Mouse (Mus musculus): ENCODE data around the gene Hspg2.

The Hspg2 gene

GRCm38 (mm10) chr4:137500149-137500548 is 31.6 kb downstream of the Hspg2 start:
- no peak for DNase-seq (ENCODE audit: low read depth)

DNA sequence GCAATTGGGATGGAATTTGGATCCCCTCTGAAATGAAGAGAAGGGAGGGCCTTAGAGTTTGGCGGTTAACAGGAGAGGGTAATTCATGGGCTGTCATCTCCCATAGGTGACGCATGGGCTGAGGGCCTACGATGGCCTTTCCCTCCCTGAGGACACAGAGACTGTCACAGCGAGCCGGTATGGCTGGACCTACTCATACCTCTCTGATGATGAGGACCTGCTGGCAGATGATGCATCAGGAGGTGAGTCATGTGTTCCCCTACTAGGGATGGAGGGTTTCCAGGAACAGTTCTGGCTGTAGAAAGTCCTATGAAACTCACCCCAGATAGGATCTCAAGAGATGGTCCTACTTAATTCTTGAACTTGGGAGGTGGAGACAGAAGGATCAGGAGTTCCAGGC is 32.4 kb downstream of the Hspg2 start:
- no peak for DNase-seq (ENCODE audit: low read depth)

GRCm38 (mm10) chr4:137502183-137502582 is 33.6 kb downstream of the Hspg2 start:
- no peak for DNase-seq (ENCODE audit: low read depth)

DNA sequence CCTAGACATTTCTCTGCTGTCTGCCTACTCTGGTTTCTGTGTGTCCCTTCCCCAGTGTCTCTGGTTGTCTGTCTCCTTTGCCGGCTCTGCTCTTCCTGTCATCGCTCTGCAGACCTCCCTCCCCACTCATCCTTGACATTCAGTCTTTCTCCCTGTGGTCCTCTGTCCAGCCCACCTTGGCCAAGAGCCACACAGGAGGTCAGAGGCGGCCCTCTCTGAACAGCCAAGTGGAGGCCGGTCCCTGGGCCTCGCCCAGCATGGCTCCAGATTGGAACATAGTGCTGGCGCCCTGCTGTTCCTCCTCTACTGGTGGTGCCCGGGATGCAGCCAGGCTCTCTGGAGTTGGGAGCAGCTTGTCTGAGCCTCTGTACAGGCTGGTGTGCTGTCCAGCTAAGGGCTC is 34.2 kb downstream of the Hspg2 start:
- DNase-seq (ENCODE audit: low read depth): no peak

DNA sequence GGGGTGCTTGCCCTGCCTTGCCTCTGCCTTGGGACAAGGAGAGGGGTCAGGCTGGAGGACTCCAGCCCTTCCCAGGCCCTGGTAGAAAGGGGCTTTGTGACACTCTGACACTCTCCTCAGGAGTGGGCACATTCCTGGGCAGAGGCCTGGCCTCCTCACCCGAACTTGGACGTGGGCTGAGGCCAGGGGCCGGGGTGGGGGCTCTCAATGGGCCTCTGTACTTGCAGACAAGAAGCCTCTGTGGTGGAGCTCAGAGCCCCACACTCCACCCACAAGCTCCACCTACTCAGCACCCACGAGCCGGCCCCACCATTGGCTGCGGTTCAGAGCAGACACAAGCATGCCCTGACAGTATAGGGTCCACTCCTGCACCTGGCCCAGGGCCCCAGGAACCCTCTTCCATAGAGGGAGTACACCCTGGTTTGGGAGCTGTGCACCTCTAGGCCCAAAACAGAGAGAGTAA is 35.0 kb downstream of the Hspg2 start:
- no peak for DNase-seq (ENCODE audit: low read depth)

GRCm38 (mm10) chr4:137506629-137507028 is 38.1 kb downstream of the Hspg2 start:
- no peak for DNase-seq (ENCODE audit: low read depth)

DNA sequence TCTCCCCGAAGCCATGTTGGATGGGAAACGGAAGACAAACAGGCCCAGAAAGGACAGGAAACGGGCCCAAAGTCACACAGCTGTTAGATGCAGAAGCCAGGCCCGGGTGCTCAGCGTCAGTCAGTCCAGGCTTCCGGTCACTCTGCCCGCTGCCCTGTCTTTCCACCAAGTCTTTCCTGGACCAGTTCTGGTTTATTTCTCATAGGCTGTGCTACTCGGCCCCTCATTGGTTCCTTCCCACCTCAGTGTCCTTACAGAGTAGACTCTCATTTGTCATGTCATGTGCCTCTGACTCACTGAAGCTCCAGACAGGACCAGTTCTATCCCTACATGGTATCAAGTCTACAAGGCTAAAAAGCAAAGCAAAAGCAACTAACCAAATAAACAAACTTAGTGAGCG is 41.0 kb downstream of the Hspg2 start:
- no peak for DNase-seq (ENCODE audit: low read depth)

DNA sequence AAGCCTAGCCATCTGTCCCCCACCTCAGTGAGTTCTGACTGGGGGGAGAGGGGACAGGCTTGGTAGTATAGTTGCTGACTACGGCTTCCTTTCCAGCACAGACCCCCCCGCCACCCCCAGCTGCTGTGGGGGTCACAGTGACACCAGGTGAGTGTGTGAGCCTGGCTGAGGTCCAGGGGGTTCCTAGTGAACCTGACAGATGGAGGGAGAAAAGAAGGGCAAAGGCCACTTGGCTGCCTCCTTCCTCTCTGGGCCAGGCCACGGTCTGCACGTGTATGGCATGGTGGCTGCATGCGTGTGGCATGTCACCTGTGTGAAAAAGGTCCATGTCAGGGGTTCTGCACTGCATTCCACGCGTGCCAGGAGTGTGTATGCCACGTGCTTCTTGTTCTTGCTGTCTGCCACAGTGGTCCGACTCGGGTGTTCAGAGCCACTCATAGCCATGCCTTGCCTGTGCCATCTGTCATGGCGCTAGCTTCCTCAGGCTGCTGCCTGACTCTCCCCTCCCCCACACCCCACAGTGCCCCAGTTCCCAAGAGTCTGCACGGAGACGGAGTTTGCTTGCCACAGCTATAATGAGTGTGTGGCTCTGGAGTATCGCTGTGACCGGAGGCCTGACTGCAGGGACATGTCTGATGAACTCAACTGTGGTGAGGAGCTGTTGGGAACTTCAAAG is 41.6 kb downstream of the Hspg2 start:
- DNase-seq (ENCODE audit: low read depth): no peak

- DNase-seq (ENCODE audit: low read depth): no peak
These were observed 44.3 kb downstream of the Hspg2 start for GRCm38 (mm10) chr4:137512897-137513296.

DNA sequence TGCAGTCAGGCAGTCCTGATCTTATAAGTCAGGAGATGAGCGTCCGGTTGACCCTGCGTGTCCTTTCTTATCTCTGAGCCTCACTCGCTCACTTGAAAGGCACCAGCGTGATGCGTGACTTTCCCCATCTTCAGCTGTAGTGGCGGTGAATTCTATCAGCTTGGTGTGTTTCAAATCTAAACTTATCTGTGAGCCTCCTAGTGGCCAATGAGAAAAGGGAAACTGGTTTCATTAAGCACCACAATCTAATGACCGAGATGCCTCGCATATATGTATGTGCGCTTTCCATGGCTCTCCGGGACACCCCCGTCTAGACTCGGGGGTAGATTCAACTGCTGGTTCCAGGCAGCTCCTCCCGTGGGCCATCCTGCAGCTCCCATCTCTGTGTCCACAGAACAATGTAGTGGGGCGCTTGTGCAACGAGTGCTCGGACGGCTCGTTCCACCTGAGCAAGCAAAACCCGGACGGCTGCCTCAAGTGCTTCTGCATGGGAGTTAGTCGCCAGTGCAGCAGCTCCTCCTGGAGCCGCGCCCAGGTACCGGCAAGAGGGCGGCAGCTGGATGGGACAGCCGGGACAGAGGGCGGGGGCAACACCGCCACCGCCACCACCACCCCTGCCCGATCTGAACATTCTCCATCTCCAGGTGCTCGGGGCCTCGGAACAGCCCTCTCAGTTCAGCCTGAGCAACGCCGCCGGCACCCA is 49.6 kb downstream of the Hspg2 start:
- DNase-seq (ENCODE audit: low read depth): no peak

- no peak for DNase-seq (ENCODE audit: low read depth)
These were observed 50.2 kb downstream of the Hspg2 start for GRCm38 (mm10) chr4:137518746-137519145.

DNA sequence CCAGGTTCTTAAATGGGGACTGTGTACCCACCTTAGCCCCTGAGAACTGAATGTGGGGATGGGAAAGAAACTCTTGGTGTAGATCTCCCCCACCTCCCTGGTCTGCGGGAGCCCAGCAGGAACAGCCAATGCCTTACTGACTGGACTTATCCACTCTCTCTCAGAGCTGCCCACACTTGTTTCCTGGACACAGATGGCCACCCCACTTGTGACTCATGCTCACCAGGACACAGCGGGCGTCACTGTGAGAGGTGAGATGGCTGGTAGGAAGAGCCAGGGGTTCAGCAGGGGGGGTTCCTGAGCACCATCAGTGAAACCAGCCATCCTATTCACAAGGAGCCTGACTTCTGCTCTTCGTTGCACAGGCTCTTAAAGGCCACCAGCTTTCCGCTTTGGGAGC is 51.8 kb downstream of the Hspg2 start:
- no peak for DNase-seq (ENCODE audit: low read depth)

DNA sequence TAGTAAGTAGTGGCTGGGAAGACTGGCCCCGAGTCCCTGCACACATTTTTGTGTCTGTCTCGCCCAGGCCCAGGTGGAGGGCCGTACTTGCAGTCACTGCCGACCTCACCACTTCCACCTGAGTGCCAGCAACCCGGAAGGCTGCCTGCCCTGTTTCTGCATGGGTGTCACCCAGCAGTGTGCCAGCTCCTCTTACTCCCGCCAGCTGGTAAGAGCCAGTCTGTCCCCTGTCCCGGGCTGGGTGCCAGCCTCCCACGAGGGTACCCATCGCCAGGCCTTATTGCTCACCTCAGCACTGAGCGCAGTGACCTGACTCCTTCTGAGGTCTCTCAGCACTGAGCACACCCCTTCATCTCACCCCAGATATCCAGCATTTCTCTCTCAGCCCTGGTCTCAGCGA is 53.4 kb downstream of the Hspg2 start:
- DNase-seq (ENCODE audit: low read depth): no peak

- no peak for DNase-seq (ENCODE audit: low read depth)
These were observed 56.9 kb downstream of the Hspg2 start for GRCm38 (mm10) chr4:137525426-137525825.

GRCm38 (mm10) chr4:137527368-137527767 is 58.8 kb downstream of the Hspg2 start:
- DNase-seq (ENCODE audit: low read depth): no peak

- DNase-seq (ENCODE audit: low read depth): no peak
These were observed 59.3 kb downstream of the Hspg2 start for GRCm38 (mm10) chr4:137527872-137528271.

- peak; percentile 4 for DNase-seq (ENCODE audit: low read depth)
These were observed 71.8 kb downstream of the Hspg2 start for GRCm38 (mm10) chr4:137540356-137540755.

- DNase-seq (ENCODE audit: low read depth): no peak
These were observed 74.4 kb downstream of the Hspg2 start for GRCm38 (mm10) chr4:137542968-137543367.

DNA sequence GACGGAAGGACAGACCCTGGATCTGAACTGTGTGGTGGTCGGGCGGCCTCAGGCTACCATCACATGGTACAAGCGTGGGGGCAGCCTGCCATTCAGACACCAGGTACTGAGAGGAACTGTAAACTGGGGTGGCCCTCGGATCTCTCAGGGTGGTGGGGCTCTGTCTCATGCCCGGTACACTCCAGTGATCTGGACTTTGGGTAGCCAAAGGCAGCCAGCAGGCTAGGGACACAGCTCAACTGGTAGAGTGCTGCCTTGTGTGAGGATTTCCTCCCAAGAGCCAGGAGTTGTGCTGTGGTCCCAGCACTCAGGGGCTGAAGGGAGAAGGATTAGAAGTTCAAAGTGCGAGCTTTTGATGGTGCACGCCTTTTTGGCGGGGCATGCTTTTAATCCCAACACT is 77.0 kb downstream of the Hspg2 start:
- no peak for DNase-seq (ENCODE audit: low read depth)

DNA sequence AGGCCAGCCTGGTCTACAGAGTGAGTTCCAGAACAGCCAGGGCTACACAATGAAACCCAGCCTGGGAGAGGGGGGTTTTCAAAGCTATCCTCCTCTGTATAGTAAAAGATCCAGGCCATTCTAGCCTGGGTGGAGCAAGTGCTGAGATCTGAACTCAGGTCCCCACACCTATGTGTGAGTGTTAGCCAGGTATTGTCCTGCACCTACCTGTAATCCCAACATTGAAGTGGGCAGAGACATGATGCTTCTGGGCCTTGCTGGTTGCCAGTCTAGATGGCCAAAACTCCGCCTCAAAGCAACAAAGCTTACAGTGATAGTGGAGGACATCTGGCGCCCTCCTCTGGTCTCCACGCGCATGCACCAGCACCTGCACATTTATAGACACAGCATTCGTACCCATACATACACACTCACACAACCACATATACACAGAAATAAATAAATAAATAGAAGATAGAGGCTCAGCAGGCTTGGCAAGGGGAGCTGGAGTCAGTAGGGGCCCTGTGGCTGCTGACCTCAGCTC is 77.5 kb downstream of the Hspg2 start:
- DNase-seq (ENCODE audit: low read depth): peak; percentile 16

DNA sequence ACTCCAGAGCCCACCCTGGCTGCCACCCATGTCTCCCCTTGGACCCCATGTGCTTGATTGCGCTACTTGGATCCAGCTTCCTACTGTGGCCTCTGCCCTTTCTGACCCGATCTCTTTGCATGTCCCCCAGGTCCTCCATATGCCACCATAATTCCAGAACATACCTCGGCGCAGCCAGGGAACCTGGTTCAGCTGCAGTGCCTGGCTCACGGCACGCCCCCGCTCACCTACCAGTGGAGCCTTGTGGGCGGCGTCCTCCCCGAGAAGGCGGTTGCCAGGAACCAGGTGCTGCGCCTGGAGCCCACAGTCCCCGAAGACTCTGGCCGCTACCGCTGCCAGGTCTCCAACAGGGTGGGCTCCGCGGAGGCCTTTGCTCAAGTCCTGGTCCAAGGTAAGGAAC is 84.9 kb downstream of the Hspg2 start:
- DNase-seq (ENCODE audit: low read depth): no peak

DNA sequence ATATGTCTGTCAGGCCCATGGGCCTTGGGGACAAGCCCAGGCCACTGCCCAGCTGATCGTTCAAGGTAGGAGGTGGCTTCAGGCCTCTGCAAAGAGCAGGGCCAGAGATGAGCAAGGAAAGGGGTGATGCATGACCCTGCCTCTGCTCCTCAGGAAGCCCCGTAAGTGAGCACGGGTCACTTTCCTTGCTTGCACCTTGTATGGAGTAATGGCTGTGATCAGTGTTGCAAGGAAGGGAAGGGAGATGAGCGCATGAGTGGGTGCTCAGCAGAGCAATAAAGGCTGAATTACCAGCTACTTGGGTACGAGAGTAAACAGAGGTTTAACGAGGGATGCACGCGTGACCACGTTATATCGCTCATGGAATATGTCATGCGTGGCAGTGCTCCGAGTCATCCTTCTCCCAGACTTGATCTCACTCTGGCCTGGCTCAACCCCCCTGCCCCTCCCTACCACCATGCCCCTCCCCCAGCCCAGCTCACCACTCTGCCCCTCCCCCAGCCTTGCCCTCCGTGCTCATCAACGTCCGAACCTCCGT is 88.2 kb downstream of the Hspg2 start:
- no peak for DNase-seq (ENCODE audit: low read depth)

DNA sequence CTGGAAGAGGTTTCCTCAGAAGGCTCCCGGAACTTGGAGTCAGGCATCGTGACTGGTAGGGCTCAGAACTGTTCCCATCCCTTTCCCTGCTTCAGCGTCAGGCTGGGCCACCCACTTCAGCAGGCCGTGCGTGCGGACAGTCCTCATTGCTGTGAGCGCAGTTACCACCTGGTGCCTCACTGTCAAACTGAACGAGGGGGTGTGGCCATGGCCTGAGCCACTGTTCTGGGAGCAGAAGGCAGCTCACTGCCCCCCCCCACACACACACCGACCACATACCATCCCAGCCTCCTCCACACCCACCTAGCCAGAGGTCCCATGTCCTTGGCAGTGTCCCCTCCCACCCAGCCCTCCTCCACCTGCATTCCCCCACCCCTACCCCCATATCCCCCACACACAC is 101.3 kb downstream of the Hspg2 start:
- no peak for DNase-seq (ENCODE audit: low read depth)
